Comparison of ENCODE assay signal across 8 mouse cellular contexts in genomic region chrX:20657593-20657992, GRCm38 (mm10). TPM values are rescaled to one million over a fixed set of nuclear protein-coding genes. Genes with fewer than 3 reads are reported as not detected.
DNase-seq lines count a peak whose midpoint lies in the region; ATAC-seq lines count a peak whose summit lies in the region.

No protein-coding gene starts in this region.

- no peak overlapping the region for H3K9ac ChIP-seq in neural tube, embryonic 11.5 days (ENCODE audit: low read length)
- H3K9ac ChIP-seq in liver, embryonic 12.5 days: no peak overlapping the region

- DNase-seq in embryo, embryonic 10.5 days (ENCODE audit: low spot score): peak; percentile 6
- DNase-seq in embryo, embryonic 10 days (ENCODE audit: low spot score): no peak
- no peak for DNase-seq in neural tube, embryonic 11.5 days (ENCODE audit: low spot score)
- no peak for DNase-seq in neural tube, embryonic 10.5 days (ENCODE audit: extremely low spot score, low spot score)
- DNase-seq in frontal cortex, postnatal 14 days (ENCODE audit: low spot score in 2 of 2): no peak
- DNase-seq in right cerebral cortex, adult 18-20 months: no peak
- DNase-seq in left cerebral cortex, postnatal 25 days (ENCODE audit: low spot score in 2 of 2): no peak

- no peak for ATAC-seq in neural tube, embryonic 11.5 days (ENCODE audit: insufficient read depth, low FRiP score, low TSS enrichment)
- ATAC-seq in liver, embryonic 12.5 days: no peak

- no peaks in the 10 kb centered on the region for H3K4me1 ChIP-seq in neural tube, embryonic 11.5 days (ENCODE audit: control insufficient read depth, insufficient read depth, low read length)
- 0 out of 2 replicates have a peak, but pooled peaks cover 7% of the 10 kb centered on the region for H3K4me1 ChIP-seq in liver, embryonic 12.5 days

- peak overlapping the region; percentile 75; the same call in 1 of the 2 replicates for H3K4me2 ChIP-seq in neural tube, embryonic 11.5 days (ENCODE audit: low read depth)
- peak overlapping the region; percentile 79 for H3K4me2 ChIP-seq in liver, embryonic 12.5 days

- H3K27ac ChIP-seq in neural tube, embryonic 11.5 days (ENCODE audit: low read depth, low read length): no peak overlapping the region
- no peak overlapping the region for H3K27ac ChIP-seq in liver, embryonic 12.5 days

- no peaks in the 10 kb centered on the region for H3K36me3 ChIP-seq in neural tube, embryonic 11.5 days (ENCODE audit: control insufficient read depth, insufficient read depth, low read length)
- H3K36me3 ChIP-seq in liver, embryonic 12.5 days: no peaks in the 10 kb centered on the region

- H3K27me3 ChIP-seq in neural tube, embryonic 11.5 days (ENCODE audit: control insufficient read depth, insufficient read depth, low read length): no peaks in the 10 kb centered on the region
- H3K27me3 ChIP-seq in liver, embryonic 12.5 days (replicated peaks): no peaks in the 10 kb centered on the region

- WGBS in neural tube, embryonic 11.5 days: 29% methylated on average over 5 of the region's 5 CpGs
- 22% methylated on average over 5 of the region's 5 CpGs for WGBS in liver, embryonic 12.5 days (ENCODE audit: insufficient replicate concordance)

- intact Hi-C loops in left cerebral cortex, postnatal 25 days (cut with DNase I): no loop called here

- no peaks in the 10 kb centered on the region for H3K9me3 ChIP-seq in neural tube, embryonic 11.5 days (ENCODE audit: control insufficient read depth, low read length)
- H3K9me3 ChIP-seq in liver, embryonic 12.5 days (replicated peaks): no peaks in the 10 kb centered on the region

- peak overlapping the region; percentile 42; the same call in 1 of the 2 replicates for H3K4me3 ChIP-seq in neural tube, embryonic 11.5 days (ENCODE audit: low read depth, low read length)
- H3K4me3 ChIP-seq in liver, embryonic 12.5 days: peak overlapping the region; percentile 64

RNA-seq across cellular contexts. Expression of gene Uba1, which starts 0.5 kb away (rescaled TPM):
- polyA plus RNA-seq in neural tube, embryonic 11.5 days (2014; fragmentation: Nextera tagmentation; extraction: Ambion mirVana): 324 and 355 TPM in 2 replicates
- 170 and 172 TPM in 2 replicates for polyA plus RNA-seq in liver, embryonic 12.5 days (2016; fragmentation: Nextera tagmentation; extraction: Ambion mirVana)
- total RNA-seq in left cerebral cortex, postnatal 25 days (2021): 100 to 1,000 TPM; 338 to 343 TPM

RNA-seq across cellular contexts. Expression of gene Cdk16, which starts 30.2 kb away (rescaled TPM):
- 123 and 126 TPM in 2 replicates for polyA plus RNA-seq in neural tube, embryonic 11.5 days (2014; fragmentation: Nextera tagmentation; extraction: Ambion mirVana)
- 64.9 and 66.2 TPM in 2 replicates for polyA plus RNA-seq in liver, embryonic 12.5 days (2016; fragmentation: Nextera tagmentation; extraction: Ambion mirVana)
- 100 to 1,000 TPM; 282 to 311 TPM for total RNA-seq in left cerebral cortex, postnatal 25 days (2021)

RNA-seq across cellular contexts. Expression of gene Ndufb11, which starts 40.2 kb away (rescaled TPM):
- polyA plus RNA-seq in neural tube, embryonic 11.5 days (2014; fragmentation: Nextera tagmentation; extraction: Ambion mirVana): 188 and 191 TPM in 2 replicates
- 167 and 174 TPM in 2 replicates for polyA plus RNA-seq in liver, embryonic 12.5 days (2016; fragmentation: Nextera tagmentation; extraction: Ambion mirVana)
- total RNA-seq in left cerebral cortex, postnatal 25 days (2021): 100 to 1,000 TPM; 148 to 158 TPM

RNA-seq across cellular contexts. Expression of gene Rbm10, which starts 40.3 kb away (rescaled TPM):
- 75.9 and 76.0 TPM in 2 replicates for polyA plus RNA-seq in neural tube, embryonic 11.5 days (2014; fragmentation: Nextera tagmentation; extraction: Ambion mirVana)
- polyA plus RNA-seq in liver, embryonic 12.5 days (2016; fragmentation: Nextera tagmentation; extraction: Ambion mirVana): 47.5 and 49.6 TPM in 2 replicates
- total RNA-seq in left cerebral cortex, postnatal 25 days (2021): 10 to 100 TPM; 45.5 to 48.6 TPM

RNA-seq across cellular contexts. Expression of gene Usp11, which starts 46.1 kb away (rescaled TPM):
- 85.9 and 95.5 TPM in 2 replicates for polyA plus RNA-seq in neural tube, embryonic 11.5 days (2014; fragmentation: Nextera tagmentation; extraction: Ambion mirVana)
- 13.7 and 14.2 TPM in 2 replicates for polyA plus RNA-seq in liver, embryonic 12.5 days (2016; fragmentation: Nextera tagmentation; extraction: Ambion mirVana)
- 100 to 1,000 TPM in 1 of 2 experiments, 10 to 100 TPM in 1; 99.6 to 110 TPM for total RNA-seq in left cerebral cortex, postnatal 25 days (2021)
